8 mouse cellular contexts compared by ENCODE assay signal in the genomic region with DNA sequence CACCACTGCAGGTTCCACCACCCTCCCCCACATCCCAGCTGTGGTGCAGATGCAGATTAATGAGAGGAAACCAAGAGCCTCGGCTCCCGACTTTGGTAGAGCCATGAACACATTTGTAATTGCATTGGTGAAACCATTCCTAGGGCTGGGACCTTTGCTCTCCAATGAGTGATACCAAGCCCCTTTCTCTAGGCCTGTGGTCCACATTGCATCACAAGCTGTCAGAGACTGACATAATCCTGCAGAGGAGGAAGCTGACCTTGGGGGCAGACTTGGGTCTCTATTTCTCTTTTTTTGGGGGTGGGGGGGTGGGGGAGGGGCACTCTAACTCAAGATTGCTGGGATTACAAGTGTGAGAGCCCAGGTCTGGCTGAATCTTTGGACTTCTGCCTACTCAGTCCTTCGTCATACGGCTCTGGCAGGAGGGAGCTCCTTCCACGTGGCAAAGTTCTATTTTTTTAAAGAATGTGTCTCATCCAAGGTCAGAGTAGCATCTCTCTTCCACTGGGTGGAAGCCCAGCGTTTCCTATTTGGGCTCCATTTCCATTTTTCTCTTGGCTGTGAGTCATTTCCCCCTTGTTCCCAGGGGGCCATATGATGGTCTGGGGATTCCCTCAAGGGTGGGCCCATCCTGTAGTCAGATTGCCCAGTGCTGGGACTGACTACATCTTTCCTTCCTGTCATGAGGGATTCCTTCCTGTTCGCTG. TPM values are rescaled to one million over a fixed set of nuclear protein-coding genes. Genes with fewer than 3 reads are reported as not detected.
DNase-seq lines count a peak whose midpoint lies in the region; ATAC-seq and TF ChIP-seq lines count a peak whose summit lies in the region.
"Had no signal": no experiment of that assay in that cellular context is flagged by ENCODE, and none has a peak within 500 bp of the region (broad histone marks: within the 10 kb centered on the region; RNA-seq: fewer than 3 reads in every experiment).

No protein-coding gene starts in this region.

- H3K27ac ChIP-seq in bone marrow, adult 2 months (ENCODE audit: control insufficient read depth, insufficient read depth, low read depth, low read length, poor library complexity) = peak overlapping the region; percentile 22; the same call in 1 of the 2 replicates
- H3K27ac ChIP-seq in intestine, embryonic 15.5 days = no peak overlapping the region

- no peak for TF ChIP-seq CTCF in C2C12 (IDR thresholded peaks at IDR 0.05; ENCODE audit: control insufficient read depth, insufficient read depth, insufficient read length)
- TF ChIP-seq CTCF in bone marrow, adult 2 months (IDR thresholded peaks at IDR 0.05; ENCODE audit: control insufficient read depth, insufficient read depth, low read length) = no peak

- DNase-seq in kidney, adult 9 months = peak; percentile 75
- peak; percentile 48 for DNase-seq in lung, postnatal 25 days (ENCODE audit: low spot score)
- DNase-seq in urinary bladder, adult 18-20 months (ENCODE audit: low spot score in 2 of 2) = no peak
- DNase-seq in layer of hippocampus, postnatal 36 days = no peak

- H3K9ac ChIP-seq in intestine, embryonic 15.5 days = no peak overlapping the region

- H3K4me3 ChIP-seq in C2C12 (ENCODE audit: insufficient read depth, poor library complexity, severe bottlenecking) = no peak overlapping the region
- no peak overlapping the region for H3K4me3 ChIP-seq in bone marrow, adult 2 months (replicated peaks; ENCODE audit: control insufficient read depth, low read depth, low read length)
- H3K4me3 ChIP-seq in intestine, embryonic 15.5 days (replicated peaks) = no peak overlapping the region

- H3K4me1 ChIP-seq in bone marrow, adult 2 months (ENCODE audit: control insufficient read depth, insufficient read depth, low read length) = peaks cover 7% of the 10 kb centered on the region; the same call in 1 of the 2 replicates
- peaks cover 14% of the 10 kb centered on the region for H3K4me1 ChIP-seq in intestine, embryonic 15.5 days (replicated peaks)

- TF ChIP-seq POLR2A in bone marrow, adult 2 months (IDR thresholded peaks at IDR 0.05; ENCODE audit: borderline replicate concordance, control insufficient read depth, low read depth, low read length) = no peak

- H3K36me3 ChIP-seq in C2C12 (ENCODE audit: control insufficient read depth, insufficient read depth) = peaks cover 6% of the 10 kb centered on the region
- H3K36me3 ChIP-seq in intestine, embryonic 15.5 days = no peaks in the 10 kb centered on the region

- peaks cover 10% of the 10 kb centered on the region for H3K79me2 ChIP-seq in C2C12 (ENCODE audit: control insufficient read depth, insufficient read depth)

- WGBS in bone marrow, adult 2 months = 23% methylated on average over 7 of the region's 7 CpGs
- WGBS in intestine, embryonic 15.5 days = 40% methylated on average over 7 of the region's 7 CpGs

- H3ac ChIP-seq in C2C12 (ENCODE audit: control insufficient read depth, insufficient read length, low read depth) = no peak overlapping the region

- no peak for ATAC-seq in intestine, embryonic 15.5 days
- ATAC-seq: inflammation-experienced regulatory T-cells, adult 6 months had no signal

- H3K27me3 ChIP-seq in C2C12 (ENCODE audit: control insufficient read depth, insufficient read depth, insufficient read length) = no peaks in the 10 kb centered on the region
- no peaks in the 10 kb centered on the region for H3K27me3 ChIP-seq in intestine, embryonic 15.5 days (replicated peaks)

- no peak overlapping the region for H3K4me2 ChIP-seq in intestine, embryonic 15.5 days (replicated peaks)

- H3K9me3 ChIP-seq in intestine, embryonic 15.5 days = no peaks in the 10 kb centered on the region

- H3K79me3 ChIP-seq in C2C12 (ENCODE audit: low read depth) = peaks cover 7% of the 10 kb centered on the region

TF ChIP-seq in C2C12, 6 proteins besides CTCF, POLR2A, EP300 and RAD21:
- TF ChIP-seq MYOD1 (IDR thresholded peaks at IDR 0.05; ENCODE audit: control insufficient read depth, insufficient read length, low read depth) = no peak
- no peak for TF ChIP-seq MYOG (IDR thresholded peaks at IDR 0.05; ENCODE audit: control insufficient read depth, extremely low read depth, insufficient read length)
- TF ChIP-seq FOSL1 (IDR thresholded peaks at IDR 0.05; ENCODE audit: insufficient read depth, low read length, poor library complexity, severe bottlenecking) = peak; percentile 37
- peak; percentile 74 for TF ChIP-seq USF1 (IDR thresholded peaks at IDR 0.05; ENCODE audit: low read depth)
- TF ChIP-seq MAX (IDR thresholded peaks at IDR 0.05) = peak; percentile 88
- TF ChIP-seq CEBPB (IDR thresholded peaks at IDR 0.05; ENCODE audit: low read depth) = peak; percentile 36

RNA-seq across cellular contexts. Expression of gene Agpat4, which starts 52.4 kb away (rescaled TPM):
- polyA plus RNA-seq in C2C12 (2012; fragmentation: generic; extraction: Trizol) = 25.3 TPM
- 30.2 and 30.3 TPM in 2 replicates for polyA plus RNA-seq in bone marrow, adult 2 months (2011; ENCODE audit: insufficient read depth, insufficient read length, low replicate concordance, missing spikeins)
- polyA plus RNA-seq in intestine, embryonic 15.5 days (2015; fragmentation: Nextera tagmentation; extraction: Ambion mirVana) = 19.6 and 20.2 TPM in 2 replicates
- total RNA-seq in layer of hippocampus, postnatal 36 days (2021) = 10 to 100 TPM; 68.8 to 78.9 TPM

Comparison
In these comparisons a context has a peak if more than half of its experiments do, and no peak if none do; other contexts are left out.
1. DNase-seq: peak in kidney, adult 9 months (single experiment) and lung, postnatal 25 days (single experiment); none in urinary bladder, adult 18-20 months (0 of 2) and layer of hippocampus, postnatal 36 days (0 of 2).